Mouse (Mus musculus) midbrain, embryonic 10.5 days (tissue): ENCODE measurements around the gene Mcl1. TPM values are rescaled to one million over a fixed set of nuclear protein-coding genes. Genes with fewer than 3 reads are reported as not detected.
"Not testable (repeated sequence)": the region's sequence is repeated elsewhere in the genome, so short reads cannot be mapped to it uniquely, and the experiment has no call there.

Experiments
- DNase-seq: peaks from one replicate; pipeline ENCODE4 v3.0.0-alpha.2; 2017; ENCODE audit warnings: low spot score
- H3K27ac ChIP-seq: fragments of 300-500 bp; sonication (generic); replicated peaks from 2 replicates; pipeline ENCODE4 v1.5.1; 2016; ENCODE audit warnings: mild to moderate bottlenecking
- H3K27me3 ChIP-seq: fragments of 300-500 bp; sonication (generic); 2 replicates; pipeline ENCODE4 v1.6.1; 2016; ENCODE audit warnings: low read depth, mild to moderate bottlenecking; ENCODE audit not compliant: poor library complexity, severe bottlenecking
- H3K36me3 ChIP-seq: fragments of 300-500 bp; sonication (generic); 2 replicates; pipeline ENCODE4 v1.6.1; 2016; ENCODE audit warnings: mild to moderate bottlenecking, moderate library complexity
- H3K4me1 ChIP-seq: fragments of 300-500 bp; sonication (generic); 2 replicates; pipeline ENCODE4 v1.6.1; 2016
- H3K4me3 ChIP-seq: fragments of 300-500 bp; sonication (generic); 2 replicates; pipeline ENCODE4 v1.5.1; 2016; ENCODE audit warnings: mild to moderate bottlenecking, moderate library complexity
- H3K9me3 ChIP-seq: fragments of 300-500 bp; sonication (generic); replicated peaks from 2 replicates; pipeline ENCODE4 v1.6.1; 2016; ENCODE audit warnings: mild to moderate bottlenecking
- WGBS: fragments of 180-500 bp; shearing (Covaris S2); methylation state at CpG from one replicate; pipeline ENCODE4 v1.1.7; 2016; 5-methylcytosine and 5-hydroxymethylcytosine counted together
- polyA plus RNA-seq: library from polyadenylated mRNA; unstranded; fragments of >200 nt; fragmentation: Nextera tagmentation; extraction: Ambion mirVana; gene quantifications from 2 replicates; pipeline ENCODE4 v1.2.1, GENCODE M21; 2016

Mcl1 gene
- polyA plus RNA-seq, 1 experiment from 2014 or later: 41.9 TPM

- WGBS: 98% methylated on average over 2 of the region's 2 CpGs
- H3K27me3 ChIP-seq: no peaks in the 10 kb centered on the region
- H3K4me1 ChIP-seq: peaks cover 53% of the 10 kb centered on the region
- H3K4me3 ChIP-seq: no peak overlapping the region
- H3K9me3 ChIP-seq: no peaks in the 10 kb centered on the region
- peaks cover 76% of the 10 kb centered on the region for H3K36me3 ChIP-seq
- no peak overlapping the region for H3K27ac ChIP-seq
- DNase-seq: no peak
Measured at GRCm38 (mm10) chr3:95663486-95663885, 4.9 kb downstream of the Mcl1 start.

GRCm38 (mm10) chr3:95663969-95664608, 5.5 kb downstream of the Mcl1 start:
- Histone ChIP-seq H3K4me3 (no peak overlapping the region), H3K27ac (no peak overlapping the region), H3K36me3 (peaks cover 83% of the 10 kb centered on the region), H3K27me3 (no peaks in the 10 kb centered on the region), H3K9me3 (no peaks in the 10 kb centered on the region), H3K4me1 (peaks cover 55% of the 10 kb centered on the region)
- no peak for DNase-seq
- 91% methylated on average over 3 of the region's 3 CpGs for WGBS

GRCm38 (mm10) chr3:95664940-95665352, 6.4 kb downstream of the Mcl1 start:
- Histone ChIP-seq H3K9me3 (no peaks in the 10 kb centered on the region), H3K27me3 (no peaks in the 10 kb centered on the region), H3K27ac (no peak overlapping the region), H3K4me1 (peaks cover 55% of the 10 kb centered on the region), H3K4me3 (no peak overlapping the region), H3K36me3 (peaks cover 91% of the 10 kb centered on the region)
- DNase-seq: no peak
- 87% methylated on average over 4 of the region's 4 CpGs for WGBS

GRCm38 (mm10) chr3:95666124-95666844, 7.7 kb downstream of the Mcl1 start:
- peaks cover 89% of the 10 kb centered on the region for H3K36me3 ChIP-seq
- H3K4me1 ChIP-seq: peaks cover 43% of the 10 kb centered on the region
- WGBS: 71% methylated on average over 6 of the region's 6 CpGs
- DNase-seq: no peak
- no peak overlapping the region for H3K4me3 ChIP-seq
- no peaks in the 10 kb centered on the region for H3K9me3 ChIP-seq
- no peak overlapping the region for H3K27ac ChIP-seq
- no peaks in the 10 kb centered on the region for H3K27me3 ChIP-seq

- no peak overlapping the region for H3K4me3 ChIP-seq
- 81% methylated on average over 4 of the region's 4 CpGs for WGBS
- H3K27me3 ChIP-seq: no peaks in the 10 kb centered on the region
- H3K27ac ChIP-seq: no peak overlapping the region
- DNase-seq: no peak
- H3K36me3 ChIP-seq: peaks cover 87% of the 10 kb centered on the region
- H3K4me1 ChIP-seq: peaks cover 34% of the 10 kb centered on the region
- H3K9me3 ChIP-seq: no peaks in the 10 kb centered on the region
Measured at GRCm38 (mm10) chr3:95667521-95667920, 8.9 kb downstream of the Mcl1 start.

- Histone ChIP-seq H3K27ac (0 out of 2 replicates have a peak overlapping the region, but pooled peaks have one; percentile 28), H3K36me3 (peaks cover 87% of the 10 kb centered on the region), H3K9me3 (no peaks in the 10 kb centered on the region), H3K4me3 (no peak overlapping the region), H3K4me1 (peaks cover 34% of the 10 kb centered on the region), H3K27me3 (no peaks in the 10 kb centered on the region)
- DNase-seq: no peak
- WGBS: 66% methylated on average over 7 of the region's 7 CpGs
Measured at GRCm38 (mm10) chr3:95668026-95668425, 9.4 kb downstream of the Mcl1 start.

GRCm38 (mm10) chr3:95668589-95669308, 10.2 kb downstream of the Mcl1 start:
- DNase-seq: no peak
- Histone ChIP-seq H3K27me3 (no peaks in the 10 kb centered on the region), H3K36me3 (peaks cover 87% of the 10 kb centered on the region), H3K4me3 (no peak overlapping the region), H3K4me1 (peaks cover 34% of the 10 kb centered on the region), H3K27ac (peak overlapping the region; percentile 52; the same call in 1 of the 2 replicates), H3K9me3 (no peaks in the 10 kb centered on the region)
- 87% methylated on average over 7 of the region's 7 CpGs for WGBS

- Histone ChIP-seq H3K4me1 (peaks cover 39% of the 10 kb centered on the region), H3K27me3 (no peaks in the 10 kb centered on the region), H3K27ac (no peak overlapping the region), H3K36me3 (peaks cover 87% of the 10 kb centered on the region), H3K9me3 (no peaks in the 10 kb centered on the region), H3K4me3 (no peak overlapping the region)
- WGBS: 91% methylated on average over 3 of the region's 3 CpGs
- DNase-seq: no peak
Measured at GRCm38 (mm10) chr3:95669309-95669665, 10.7 kb downstream of the Mcl1 start.

- WGBS: 96% methylated on average over 3 of the region's 3 CpGs
- H3K4me1 ChIP-seq: peaks cover 49% of the 10 kb centered on the region
Measured at GRCm38 (mm10) chr3:95670419-95670818, 11.8 kb downstream of the Mcl1 start.

GRCm38 (mm10) chr3:95671201-95671600, 12.6 kb downstream of the Mcl1 start:
- H3K4me1 ChIP-seq: peaks cover 51% of the 10 kb centered on the region
- peaks cover 71% of the 10 kb centered on the region for H3K36me3 ChIP-seq
- 93% methylated on average over 5 of the region's 5 CpGs for WGBS

More at GRCm38 (mm10) chr3:95670419-95670818, 11.8 kb downstream of the Mcl1 start:
- H3K27ac ChIP-seq, H3K27me3 ChIP-seq, H3K4me3 ChIP-seq, H3K9me3 ChIP-seq, DNase-seq: not testable (repeated sequence)
- peaks cover 77% of the 10 kb centered on the region for H3K36me3 ChIP-seq

GRCm38 (mm10) chr3:95672461-95672860, 13.9 kb downstream of the Mcl1 start:
- no peak for DNase-seq
- peaks cover 50% of the 10 kb centered on the region for H3K4me1 ChIP-seq
- WGBS: 59% methylated on average over 3 of the region's 3 CpGs

More at GRCm38 (mm10) chr3:95671201-95671600, 12.6 kb downstream of the Mcl1 start:
- DNase-seq: no peak
- no peaks in the 10 kb centered on the region for H3K9me3 ChIP-seq
- no peak overlapping the region for H3K4me3 ChIP-seq
- H3K27me3 ChIP-seq: no peaks in the 10 kb centered on the region
- no peak overlapping the region for H3K27ac ChIP-seq

GRCm38 (mm10) chr3:95672861-95673706, 14.5 kb downstream of the Mcl1 start:
- H3K4me3 ChIP-seq: no peak overlapping the region
- peaks cover 45% of the 10 kb centered on the region for H3K4me1 ChIP-seq
- no peaks in the 10 kb centered on the region for H3K27me3 ChIP-seq
- H3K9me3 ChIP-seq: no peaks in the 10 kb centered on the region
- peak overlapping the region; percentile 65; the same call in 1 of the 2 replicates for H3K27ac ChIP-seq
- 61% methylated on average over 10 of the region's 10 CpGs for WGBS
- no peak for DNase-seq
- H3K36me3 ChIP-seq: peaks cover 58% of the 10 kb centered on the region

More at GRCm38 (mm10) chr3:95672461-95672860, 13.9 kb downstream of the Mcl1 start:
- Histone ChIP-seq H3K4me3 (no peak overlapping the region), H3K36me3 (peaks cover 64% of the 10 kb centered on the region), H3K27me3 (no peaks in the 10 kb centered on the region), H3K9me3 (no peaks in the 10 kb centered on the region), H3K27ac (no peak overlapping the region)
